Mouse (Mus musculus): ENCODE data around the gene Large1. TPM values are rescaled to one million over a fixed set of nuclear protein-coding genes. Genes with fewer than 3 reads are reported as not detected.

Large1 gene
- polyA plus RNA-seq, 2 experiments, result 0.56 to 1.1 TPM

- no peak overlapping the region for H3K9ac ChIP-seq (replicated peaks)
- no peak overlapping the region for H3K27ac ChIP-seq
- DNase-seq (ENCODE audit: low read depth in 3 of 3, low spot score in 3 of 3) (no peak), ATAC-seq (ENCODE audit: insufficient read depth) (no peak)
- no peak overlapping the region for H3K4me2 ChIP-seq (ENCODE audit: low read depth)
- TF ChIP-seq EP300 (IDR thresholded peaks at IDR 0.05; ENCODE audit: low read depth) (no peak), CTCF (IDR thresholded peaks at IDR 0.05; ENCODE audit: low read depth) (no peak)
- H3K9me3 ChIP-seq (ENCODE audit: control insufficient read depth, low read length), result no peaks in the 10 kb centered on the region
- H3K4me3 ChIP-seq (ENCODE audit: insufficient read depth in 1 of 2, low read depth in 2 of 2, low read length in 2 of 2), result no peak overlapping the region
- H3K4me1 ChIP-seq (replicated peaks; ENCODE audit: control insufficient read depth in 2 of 2, insufficient read depth in 2 of 2, low read length in 1 of 2), result no peaks in the 10 kb centered on the region
- WGBS (ENCODE audit: insufficient replicate concordance), result 49% methylated on average over 2 of the region's 2 CpGs
- no peaks in the 10 kb centered on the region for H3K36me3 ChIP-seq (replicated peaks; ENCODE audit: control insufficient read depth, insufficient read depth, low read depth)
- no peaks in the 10 kb centered on the region for H3K27me3 ChIP-seq (ENCODE audit: control insufficient read depth, insufficient read depth, low read length)
Measured at GRCm38 (mm10) chr8:72873411-72873810, 479.9 kb downstream of the Large1 start.

- TF ChIP-seq CTCF (IDR thresholded peaks at IDR 0.05; ENCODE audit: low read depth) (no peak), EP300 (IDR thresholded peaks at IDR 0.05; ENCODE audit: low read depth) (no peak)
- no peak for DNase-seq (ENCODE audit: low read depth in 3 of 3, low spot score in 3 of 3)
- H3K4me2 ChIP-seq (ENCODE audit: low read depth), result no peak overlapping the region
- H3K27ac ChIP-seq, result no peak overlapping the region
- H3K9ac ChIP-seq (replicated peaks), result no peak overlapping the region
- no peaks in the 10 kb centered on the region for H3K4me1 ChIP-seq (replicated peaks; ENCODE audit: control insufficient read depth in 2 of 2, insufficient read depth in 2 of 2, low read length in 1 of 2)
- H3K9me3 ChIP-seq (ENCODE audit: control insufficient read depth, low read length), result no peaks in the 10 kb centered on the region
- no peak overlapping the region for H3K4me3 ChIP-seq (ENCODE audit: insufficient read depth in 1 of 2, low read depth in 2 of 2, low read length in 2 of 2)
- no peak for ATAC-seq (ENCODE audit: insufficient read depth)
- no peaks in the 10 kb centered on the region for H3K27me3 ChIP-seq (ENCODE audit: control insufficient read depth, insufficient read depth, low read length)
- H3K36me3 ChIP-seq (replicated peaks; ENCODE audit: control insufficient read depth, insufficient read depth, low read depth), result no peaks in the 10 kb centered on the region
Measured at GRCm38 (mm10) chr8:72846881-72847280, 506.5 kb downstream of the Large1 start.

DNA sequence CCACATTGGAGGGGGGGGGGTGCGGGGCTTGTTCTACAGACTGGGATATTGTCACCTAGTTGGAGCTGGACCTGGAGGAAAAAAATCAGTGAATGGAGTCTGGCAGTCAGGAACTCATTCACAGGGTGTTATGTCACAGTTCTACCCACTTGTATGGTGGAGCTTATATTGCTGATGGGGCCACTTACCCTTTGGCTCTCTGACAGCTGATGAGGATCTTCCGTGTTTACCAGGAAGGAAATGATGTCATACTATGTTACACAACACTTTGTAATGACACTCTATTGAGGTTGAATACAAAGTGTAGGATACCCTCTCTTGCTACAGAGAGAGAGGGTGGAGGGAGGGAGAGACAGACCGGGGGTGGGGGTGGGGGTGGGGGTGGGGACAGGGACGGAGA is 517.5 kb downstream of the Large1 start:
- WGBS (ENCODE audit: insufficient replicate concordance), result 38% methylated on average over 4 of the region's 4 CpGs
- peak in 1 of 3 experiments; percentile 4 for DNase-seq (ENCODE audit: low read depth in 3 of 3, low spot score in 3 of 3)
- ATAC-seq (ENCODE audit: insufficient read depth), result no peak
- Histone ChIP-seq H3K4me2 (ENCODE audit: low read depth) (no peak overlapping the region), H3K4me3 (ENCODE audit: insufficient read depth in 1 of 2, low read depth in 2 of 2, low read length in 2 of 2) (no peak overlapping the region), H3K9me3 (ENCODE audit: control insufficient read depth, low read length) (no peaks in the 10 kb centered on the region), H3K27me3 (ENCODE audit: control insufficient read depth, insufficient read depth, low read length) (no peaks in the 10 kb centered on the region), H3K4me1 (replicated peaks; ENCODE audit: control insufficient read depth in 2 of 2, insufficient read depth in 2 of 2, low read length in 1 of 2) (no peaks in the 10 kb centered on the region), H3K36me3 (replicated peaks; ENCODE audit: control insufficient read depth, insufficient read depth, low read depth) (no peaks in the 10 kb centered on the region), H3K27ac (no peak overlapping the region), H3K9ac (replicated peaks) (no peak overlapping the region)
- TF ChIP-seq CTCF (IDR thresholded peaks at IDR 0.05; ENCODE audit: low read depth) (no peak), EP300 (IDR thresholded peaks at IDR 0.05; ENCODE audit: low read depth) (no peak)

GRCm38 (mm10) chr8:72833112-72833511 is 520.2 kb downstream of the Large1 start:
- Histone ChIP-seq H3K9me3 (ENCODE audit: control insufficient read depth, low read length) (no peaks in the 10 kb centered on the region), H3K4me1 (replicated peaks; ENCODE audit: control insufficient read depth in 2 of 2, insufficient read depth in 2 of 2, low read length in 1 of 2) (no peaks in the 10 kb centered on the region), H3K4me3 (ENCODE audit: insufficient read depth in 1 of 2, low read depth in 2 of 2, low read length in 2 of 2) (no peak overlapping the region), H3K27me3 (ENCODE audit: control insufficient read depth, insufficient read depth, low read length) (no peaks in the 10 kb centered on the region), H3K4me2 (ENCODE audit: low read depth) (no peak overlapping the region), H3K27ac (no peak overlapping the region), H3K36me3 (replicated peaks; ENCODE audit: control insufficient read depth, insufficient read depth, low read depth) (no peaks in the 10 kb centered on the region), H3K9ac (replicated peaks) (no peak overlapping the region)
- ATAC-seq (ENCODE audit: insufficient read depth), result no peak
- 60% methylated on average over 2 of the region's 2 CpGs for WGBS (ENCODE audit: insufficient replicate concordance)
- TF ChIP-seq EP300 (IDR thresholded peaks at IDR 0.05; ENCODE audit: low read depth) (no peak), CTCF (IDR thresholded peaks at IDR 0.05; ENCODE audit: low read depth) (peak; percentile 24)
- DNase-seq (ENCODE audit: low read depth in 3 of 3, low spot score in 3 of 3), result no peak

GRCm38 (mm10) chr8:72832371-72832770 is 521.0 kb downstream of the Large1 start:
- TF ChIP-seq EP300 (IDR thresholded peaks at IDR 0.05; ENCODE audit: low read depth), result no peak
- no peak for TF ChIP-seq CTCF (IDR thresholded peaks at IDR 0.05; ENCODE audit: low read depth)
- WGBS (ENCODE audit: insufficient replicate concordance), result 15% methylated on average over 1 of the region's 1 CpGs
- no peak for ATAC-seq (ENCODE audit: insufficient read depth)

More at GRCm38 (mm10) chr8:72832371-72832770, 521.0 kb downstream of the Large1 start:
- H3K4me3 ChIP-seq (ENCODE audit: insufficient read depth in 1 of 2, low read depth in 2 of 2, low read length in 2 of 2), result no peak overlapping the region
- H3K4me2 ChIP-seq (ENCODE audit: low read depth), result no peak overlapping the region
- no peaks in the 10 kb centered on the region for H3K36me3 ChIP-seq (replicated peaks; ENCODE audit: control insufficient read depth, insufficient read depth, low read depth)
- H3K4me1 ChIP-seq (replicated peaks; ENCODE audit: control insufficient read depth in 2 of 2, insufficient read depth in 2 of 2, low read length in 1 of 2), result no peaks in the 10 kb centered on the region
- H3K27ac ChIP-seq, result no peak overlapping the region
- no peak overlapping the region for H3K9ac ChIP-seq (replicated peaks)
- H3K9me3 ChIP-seq (ENCODE audit: control insufficient read depth, low read length), result no peaks in the 10 kb centered on the region
- no peak for DNase-seq (ENCODE audit: low read depth in 3 of 3, low spot score in 3 of 3)
- no peaks in the 10 kb centered on the region for H3K27me3 ChIP-seq (ENCODE audit: control insufficient read depth, insufficient read depth, low read length)
